Mouse (Mus musculus): Measurements from ENCODE around the gene Ndufs7. TPM values are rescaled to one million over a fixed set of nuclear protein-coding genes. Genes with fewer than 3 reads are reported as not detected.
A peak's percentile ranks its signal among the peaks of the same experiment; 100 is the strongest.

The Ndufs7 gene
- polyA plus RNA-seq, 1 experiment from 2014 or later, result 223 TPM

DNA sequence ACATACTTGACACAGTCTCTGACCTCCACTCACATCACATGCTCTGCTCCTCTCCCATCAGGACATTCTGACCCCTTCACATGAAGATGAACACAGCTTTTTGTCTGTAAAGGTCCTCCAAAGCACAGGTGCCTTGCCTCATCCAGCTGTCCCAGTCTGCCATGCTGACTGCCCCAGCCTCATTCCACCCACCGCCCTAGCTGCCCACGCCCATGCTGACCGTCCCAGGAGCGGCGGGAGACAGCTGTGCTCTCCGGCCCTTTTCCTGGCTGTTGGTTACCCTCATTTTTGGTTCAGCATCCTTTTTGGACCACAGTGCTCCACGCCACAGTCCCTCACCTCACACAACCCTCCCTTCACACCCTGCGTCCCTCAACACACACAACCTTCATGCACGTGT is 29.5 kb downstream of the Ndufs7 start:
- H3K4me3 ChIP-seq (ENCODE audit: low read depth, low read length), result no peak overlapping the region
- H3K4me1 ChIP-seq (ENCODE audit: control insufficient read depth, low read depth, low read length), result peaks cover 14% of the 10 kb centered on the region
- WGBS (ENCODE audit: insufficient replicate concordance), result 92% methylated on average over 9 of the region's 9 CpGs
- H3K4me2 ChIP-seq (ENCODE audit: low read depth, low read length), result no peak overlapping the region
- H3K36me3 ChIP-seq (ENCODE audit: control insufficient read depth, insufficient read depth), result peaks cover 73% of the 10 kb centered on the region
- H3K9ac ChIP-seq (ENCODE audit: low read depth, low read length), result no peak overlapping the region
- no peaks in the 10 kb centered on the region for H3K9me3 ChIP-seq (replicated peaks; ENCODE audit: control insufficient read depth, low read length)
- no peak for ATAC-seq (ENCODE audit: low read depth)
- no peak overlapping the region for H3K27ac ChIP-seq (ENCODE audit: low read length)
- H3K27me3 ChIP-seq (ENCODE audit: control insufficient read depth, insufficient read depth, low read depth, low read length), result no peaks in the 10 kb centered on the region

DNA sequence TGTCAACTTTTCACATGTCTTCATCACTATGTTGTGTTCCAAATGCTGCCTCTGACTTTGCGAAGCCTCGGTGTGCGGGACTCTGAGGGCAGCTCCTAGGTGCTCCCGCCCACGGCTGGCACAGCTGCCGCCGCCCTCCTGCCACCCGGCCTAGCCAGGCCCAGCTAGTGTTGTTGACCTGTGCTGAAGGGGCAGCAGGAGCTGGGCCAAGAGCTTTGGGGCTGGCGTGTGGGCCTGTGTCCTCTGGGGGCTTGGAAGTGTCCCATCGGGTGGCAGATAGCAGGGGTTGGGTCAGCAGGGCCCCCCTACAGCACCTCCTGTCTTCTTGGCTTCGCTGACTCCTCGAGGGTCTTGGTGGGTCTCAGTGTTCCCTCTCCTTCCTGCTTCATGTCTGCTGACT is 30.4 kb downstream of the Ndufs7 start:
- no peaks in the 10 kb centered on the region for H3K9me3 ChIP-seq (replicated peaks; ENCODE audit: control insufficient read depth, low read length)
- H3K4me2 ChIP-seq (ENCODE audit: low read depth, low read length), result no peak overlapping the region
- 86% methylated on average over 12 of the region's 12 CpGs for WGBS (ENCODE audit: insufficient replicate concordance)
- H3K9ac ChIP-seq (ENCODE audit: low read depth, low read length), result no peak overlapping the region
- no peaks in the 10 kb centered on the region for H3K27me3 ChIP-seq (ENCODE audit: control insufficient read depth, insufficient read depth, low read depth, low read length)
- peaks cover 73% of the 10 kb centered on the region for H3K36me3 ChIP-seq (ENCODE audit: control insufficient read depth, insufficient read depth)
- no peak overlapping the region for H3K4me3 ChIP-seq (ENCODE audit: low read depth, low read length)
- no peak for ATAC-seq (ENCODE audit: low read depth)
- peaks cover 11% of the 10 kb centered on the region for H3K4me1 ChIP-seq (ENCODE audit: control insufficient read depth, low read depth, low read length)
- H3K27ac ChIP-seq (ENCODE audit: low read length), result no peak overlapping the region

DNA sequence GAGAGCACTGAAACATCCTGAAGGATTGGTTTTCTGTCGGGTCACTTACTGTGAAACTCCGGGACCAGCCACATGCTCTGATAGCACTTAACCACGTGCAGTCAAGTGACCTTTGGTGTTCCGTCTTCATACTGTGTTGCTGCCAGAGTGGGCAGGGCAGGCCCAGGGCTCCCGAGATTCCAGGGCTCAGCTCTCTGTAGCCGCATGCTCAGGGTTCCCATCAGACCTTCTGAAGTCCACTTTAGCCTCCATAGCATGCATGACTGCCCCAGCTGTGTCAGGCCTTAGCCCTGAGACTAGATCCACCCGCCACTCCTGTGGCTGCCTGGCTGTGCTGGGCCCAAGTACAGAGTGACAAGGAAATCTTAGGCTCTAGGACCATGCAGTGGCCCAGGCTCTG is 32.4 kb downstream of the Ndufs7 start:
- H3K4me2 ChIP-seq (ENCODE audit: low read depth, low read length), result no peak overlapping the region
- H3K9me3 ChIP-seq (replicated peaks; ENCODE audit: control insufficient read depth, low read length), result no peaks in the 10 kb centered on the region
- WGBS (ENCODE audit: insufficient replicate concordance), result 67% methylated on average over 7 of the region's 7 CpGs
- H3K9ac ChIP-seq (ENCODE audit: low read depth, low read length), result no peak overlapping the region
- no peak overlapping the region for H3K4me3 ChIP-seq (ENCODE audit: low read depth, low read length)
- peak; percentile 30; the same call in 1 of the 2 replicates for ATAC-seq (ENCODE audit: low read depth)
- H3K4me1 ChIP-seq (ENCODE audit: control insufficient read depth, low read depth, low read length), result peaks cover 7% of the 10 kb centered on the region
- H3K36me3 ChIP-seq (ENCODE audit: control insufficient read depth, insufficient read depth), result peaks cover 72% of the 10 kb centered on the region
- no peaks in the 10 kb centered on the region for H3K27me3 ChIP-seq (ENCODE audit: control insufficient read depth, insufficient read depth, low read depth, low read length)
- peak overlapping the region; percentile 23; the same call in 1 of the 2 replicates for H3K27ac ChIP-seq (ENCODE audit: low read length)

DNA sequence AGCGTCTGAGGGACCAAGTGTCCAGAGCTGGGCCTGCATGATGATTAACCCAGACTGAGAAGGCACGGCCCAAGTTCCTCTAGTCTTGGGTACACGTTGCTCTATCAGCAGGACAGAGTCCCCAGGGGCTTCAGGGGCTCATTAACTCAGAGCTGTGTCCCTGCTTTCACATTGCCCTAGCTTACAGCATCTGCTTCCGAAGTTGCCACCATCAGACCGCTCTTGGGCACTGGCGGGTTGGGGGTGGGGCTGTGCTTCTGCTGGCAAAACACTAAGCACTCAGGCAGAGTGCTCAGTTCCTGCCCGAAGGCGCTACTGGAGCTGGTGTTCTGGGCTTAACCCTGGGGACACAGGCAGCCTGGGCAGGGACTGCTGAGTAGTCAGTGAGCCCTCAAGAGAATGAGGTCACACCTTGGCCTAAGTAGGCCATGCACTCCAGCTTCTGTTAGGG is 33.0 kb downstream of the Ndufs7 start:
- H3K9ac ChIP-seq (ENCODE audit: low read depth, low read length), result no peak overlapping the region
- peaks cover 7% of the 10 kb centered on the region for H3K4me1 ChIP-seq (ENCODE audit: control insufficient read depth, low read depth, low read length)
- peak; percentile 14; the same call in 1 of the 2 replicates for ATAC-seq (ENCODE audit: low read depth)
- H3K36me3 ChIP-seq (ENCODE audit: control insufficient read depth, insufficient read depth), result peaks cover 73% of the 10 kb centered on the region
- H3K27me3 ChIP-seq (ENCODE audit: control insufficient read depth, insufficient read depth, low read depth, low read length), result no peaks in the 10 kb centered on the region
- H3K27ac ChIP-seq (ENCODE audit: low read length), result peak overlapping the region; percentile 2
- H3K4me2 ChIP-seq (ENCODE audit: low read depth, low read length), result no peak overlapping the region
- no peaks in the 10 kb centered on the region for H3K9me3 ChIP-seq (replicated peaks; ENCODE audit: control insufficient read depth, low read length)
- WGBS (ENCODE audit: insufficient replicate concordance), result 80% methylated on average over 8 of the region's 8 CpGs
- H3K4me3 ChIP-seq (ENCODE audit: low read depth, low read length), result no peak overlapping the region

DNA sequence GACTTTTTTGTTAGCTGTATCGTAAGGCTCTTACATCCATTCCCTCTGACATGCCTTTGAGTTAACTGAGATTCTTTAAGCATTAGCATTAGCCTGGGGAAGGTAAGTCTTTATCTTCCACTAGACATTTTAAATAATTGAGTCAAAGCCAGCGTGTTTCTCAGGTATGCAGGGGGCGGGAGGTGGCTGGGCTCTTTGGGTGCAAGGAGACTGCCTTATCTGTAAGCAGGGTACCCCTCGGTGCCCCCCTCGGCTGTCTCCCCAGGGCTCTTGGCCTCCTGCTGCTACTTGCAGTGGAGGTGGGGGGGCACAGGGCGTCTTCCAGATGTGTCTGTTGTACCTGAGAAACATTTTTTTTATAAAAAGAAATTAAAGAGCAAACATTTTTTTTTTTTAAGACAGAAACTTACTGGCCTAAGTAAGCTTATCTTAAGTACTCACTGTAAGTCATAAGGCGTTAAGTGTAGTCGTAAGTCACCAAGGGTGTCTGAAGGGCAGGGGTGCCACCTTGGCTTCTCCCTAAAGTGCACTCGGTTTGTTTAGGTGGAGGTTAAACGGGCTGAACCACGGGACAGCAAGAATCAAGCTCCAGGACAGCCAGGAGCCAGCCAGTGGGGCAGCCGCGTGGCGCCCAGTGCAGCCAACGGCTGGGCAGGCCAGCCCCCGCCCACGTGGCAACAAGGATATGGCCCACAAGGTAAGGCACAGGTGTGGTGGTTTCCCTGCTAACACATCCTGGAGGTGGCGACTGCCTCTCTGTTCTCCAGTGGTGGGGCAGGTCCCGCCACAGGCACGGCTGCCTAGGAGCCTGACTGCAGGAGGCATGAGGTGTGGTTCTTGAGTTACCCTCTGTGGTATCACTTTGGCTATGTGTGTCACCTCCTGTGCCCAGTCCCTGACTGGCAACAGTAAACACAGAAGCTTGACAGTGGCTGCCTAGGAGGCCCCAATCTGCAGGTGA is 33.8 kb downstream of the Ndufs7 start:
- no peaks in the 10 kb centered on the region for H3K9me3 ChIP-seq (replicated peaks; ENCODE audit: control insufficient read depth, low read length)
- 77% methylated on average over 20 of the region's 20 CpGs for whole genome bisulfite sequencing (ENCODE audit: insufficient replicate concordance)
- no peak overlapping the region for H3K4me2 ChIP-seq (ENCODE audit: low read depth, low read length)
- ATAC-seq (ENCODE audit: low read depth), result no peak
- H3K4me3 ChIP-seq (ENCODE audit: low read depth, low read length), result no peak overlapping the region
- peaks cover 72% of the 10 kb centered on the region for H3K36me3 ChIP-seq (ENCODE audit: control insufficient read depth, insufficient read depth)
- no peak overlapping the region for H3K27ac ChIP-seq (ENCODE audit: low read length)
- peaks cover 7% of the 10 kb centered on the region for H3K4me1 ChIP-seq (ENCODE audit: control insufficient read depth, low read depth, low read length)
- no peak overlapping the region for H3K9ac ChIP-seq (ENCODE audit: low read depth, low read length)
- H3K27me3 ChIP-seq (ENCODE audit: control insufficient read depth, insufficient read depth, low read depth, low read length), result no peaks in the 10 kb centered on the region

DNA sequence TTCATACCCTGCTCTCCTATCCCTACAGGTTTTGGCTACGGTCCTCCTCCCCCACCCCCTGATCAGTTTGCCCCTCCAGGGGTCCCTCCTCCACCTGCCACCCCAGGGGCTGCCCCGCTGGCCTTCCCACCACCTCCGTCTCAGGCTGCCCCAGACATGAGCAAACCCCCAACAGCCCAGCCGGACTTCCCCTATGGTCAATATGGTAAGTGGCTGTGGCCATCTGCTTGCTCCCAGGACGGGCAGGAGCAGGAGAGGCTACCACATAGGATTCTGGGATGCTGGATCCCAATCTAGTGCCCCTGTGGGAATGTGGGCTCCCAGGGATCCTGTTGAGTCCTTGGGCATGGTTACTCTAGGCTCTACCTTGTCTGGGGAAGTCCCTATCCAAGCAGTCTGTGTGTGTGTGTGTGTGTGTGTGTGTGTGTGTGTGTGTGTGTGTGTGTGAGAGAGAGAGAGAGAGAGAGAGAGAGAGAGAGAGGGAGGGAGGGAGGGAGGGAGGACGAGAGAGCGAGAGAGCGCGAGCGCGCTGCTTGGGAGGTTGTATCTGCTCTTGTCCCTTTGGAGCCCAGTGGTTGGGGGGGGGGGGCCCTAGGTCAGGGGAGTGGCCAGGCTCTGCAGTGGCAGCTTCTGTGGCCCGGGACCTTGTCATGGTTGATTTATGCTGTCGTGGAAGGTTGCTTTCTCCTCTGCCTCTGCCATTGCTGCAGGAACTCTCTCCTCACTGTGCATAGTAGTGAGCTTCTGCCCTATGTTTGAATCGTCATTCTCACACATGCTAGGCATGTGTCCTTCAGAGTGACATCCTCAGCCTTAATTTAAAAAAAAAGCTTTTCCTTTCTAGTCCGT is 36.5 kb downstream of the Ndufs7 start:
- H3K9ac ChIP-seq (ENCODE audit: low read depth, low read length), result no peak overlapping the region
- ATAC-seq (ENCODE audit: low read depth), result no peak
- H3K36me3 ChIP-seq (ENCODE audit: control insufficient read depth, insufficient read depth), result peaks cover 56% of the 10 kb centered on the region
- WGBS (ENCODE audit: insufficient replicate concordance), result 71% methylated on average over 15 of the region's 15 CpGs
- no peaks in the 10 kb centered on the region for H3K9me3 ChIP-seq (replicated peaks; ENCODE audit: control insufficient read depth, low read length)
- no peak overlapping the region for H3K4me3 ChIP-seq (ENCODE audit: low read depth, low read length)
- no peak overlapping the region for H3K4me2 ChIP-seq (ENCODE audit: low read depth, low read length)
- H3K27ac ChIP-seq (ENCODE audit: low read length), result no peak overlapping the region
- H3K4me1 ChIP-seq (ENCODE audit: control insufficient read depth, low read depth, low read length), result peaks cover 7% of the 10 kb centered on the region
- no peaks in the 10 kb centered on the region for H3K27me3 ChIP-seq (ENCODE audit: control insufficient read depth, insufficient read depth, low read depth, low read length)

DNA sequence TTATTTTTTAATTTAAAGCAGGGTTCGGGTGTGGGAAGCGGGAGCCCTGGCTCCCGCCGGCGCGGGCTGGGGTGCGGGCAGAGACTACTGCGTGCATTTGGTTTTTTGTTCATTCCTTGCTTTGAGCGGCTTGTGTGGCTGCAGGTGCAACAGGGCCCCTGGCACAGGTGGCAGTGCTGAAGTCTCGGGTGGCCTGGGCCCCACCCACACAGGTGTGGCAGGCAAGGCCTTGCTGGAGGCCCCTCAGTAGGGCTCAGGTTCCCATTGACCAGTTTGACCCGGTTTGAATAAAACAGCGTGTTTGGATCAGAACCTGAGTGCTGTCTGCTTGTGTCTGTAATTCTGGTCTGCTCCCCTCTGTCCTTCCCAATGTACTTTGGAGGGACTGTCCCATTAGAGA is 39.2 kb downstream of the Ndufs7 start:
- no peak overlapping the region for H3K4me3 ChIP-seq (ENCODE audit: low read depth, low read length)
- H3K9me3 ChIP-seq (replicated peaks; ENCODE audit: control insufficient read depth, low read length), result no peaks in the 10 kb centered on the region
- no peak overlapping the region for H3K27ac ChIP-seq (ENCODE audit: low read length)
- H3K9ac ChIP-seq (ENCODE audit: low read depth, low read length), result no peak overlapping the region
- H3K4me2 ChIP-seq (ENCODE audit: low read depth, low read length), result no peak overlapping the region
- H3K27me3 ChIP-seq (ENCODE audit: control insufficient read depth, insufficient read depth, low read depth, low read length), result no peaks in the 10 kb centered on the region
- H3K36me3 ChIP-seq (ENCODE audit: control insufficient read depth, insufficient read depth), result peaks cover 45% of the 10 kb centered on the region
- 89% methylated on average over 12 of the region's 12 CpGs for WGBS (ENCODE audit: insufficient replicate concordance)
- ATAC-seq (ENCODE audit: low read depth), result no peak
- peaks cover 4% of the 10 kb centered on the region for H3K4me1 ChIP-seq (ENCODE audit: control insufficient read depth, low read depth, low read length)

DNA sequence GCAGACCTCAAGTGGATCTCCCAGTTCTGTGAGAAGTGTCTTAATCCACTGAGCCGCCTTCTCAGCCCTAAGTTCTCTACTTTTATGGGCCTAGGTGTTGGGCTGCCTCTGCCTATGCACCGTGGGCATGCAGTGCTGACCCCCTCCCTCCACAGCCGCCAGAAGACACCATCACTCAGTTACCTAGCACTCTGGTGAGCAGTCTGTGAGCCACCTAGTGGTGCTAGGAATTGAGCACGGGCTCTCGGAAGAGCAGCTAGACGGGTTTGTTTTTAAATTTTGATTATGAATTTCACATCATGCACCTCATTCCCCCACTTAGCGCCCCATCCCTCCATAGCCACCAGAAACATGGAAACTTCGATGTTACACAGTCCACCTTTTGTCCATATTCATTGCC is 39.7 kb downstream of the Ndufs7 start:
- Histone ChIP-seq H3K4me3 (ENCODE audit: low read depth, low read length) (no peak overlapping the region), H3K4me2 (ENCODE audit: low read depth, low read length) (no peak overlapping the region), H3K36me3 (ENCODE audit: control insufficient read depth, insufficient read depth) (peaks cover 39% of the 10 kb centered on the region), H3K9me3 (replicated peaks; ENCODE audit: control insufficient read depth, low read length) (no peaks in the 10 kb centered on the region), H3K9ac (ENCODE audit: low read depth, low read length) (no peak overlapping the region), H3K4me1 (ENCODE audit: control insufficient read depth, low read depth, low read length) (peaks cover 9% of the 10 kb centered on the region), H3K27ac (ENCODE audit: low read length) (no peak overlapping the region), H3K27me3 (ENCODE audit: control insufficient read depth, insufficient read depth, low read depth, low read length) (no peaks in the 10 kb centered on the region)
- ATAC-seq (ENCODE audit: low read depth), result no peak
- WGBS (ENCODE audit: insufficient replicate concordance), result 69% methylated on average over 8 of the region's 8 CpGs
